ENCODE assay signal across 11 mouse cellular contexts in genomic region chrX:103186829-103187228, GRCm38 (mm10). TPM values are rescaled to one million over a fixed set of nuclear protein-coding genes. Genes with fewer than 3 reads are reported as not detected.
DNase-seq lines count a peak whose midpoint lies in the region; ATAC-seq and TF ChIP-seq lines count a peak whose summit lies in the region.
"Had no signal": no experiment of that assay in that cellular context is flagged by ENCODE, and none has a peak within 500 bp of the region (broad histone marks: within the 10 kb centered on the region; RNA-seq: fewer than 3 reads in every experiment).

No protein-coding gene starts in this region.

- H3K4me1 ChIP-seq in kidney, embryonic 15.5 days, result no peaks in the 10 kb centered on the region
- no peaks in the 10 kb centered on the region for H3K4me1 ChIP-seq in embryonic facial prominence, embryonic 15.5 days
- no peaks in the 10 kb centered on the region for H3K4me1 ChIP-seq in hindbrain, embryonic 16.5 days (ENCODE audit: control insufficient read depth, insufficient read depth, low read depth, low read length)
- H3K4me1 ChIP-seq in midbrain, postnatal 0 days (ENCODE audit: insufficient read depth, low read length), result no peaks in the 10 kb centered on the region

- ATAC-seq in kidney, embryonic 15.5 days (replicated peaks; ENCODE audit: low FRiP score), result no peak
- ATAC-seq in embryonic facial prominence, embryonic 15.5 days (ENCODE audit: insufficient number of reproducible peaks, low FRiP score, low TSS enrichment, low read depth), result no peak
- ATAC-seq in hindbrain, embryonic 16.5 days, result peak; percentile 67
- peak; percentile 68 for ATAC-seq in midbrain, postnatal 0 days (ENCODE audit: low FRiP score)

- peak overlapping the region; percentile 44 for H3K4me3 ChIP-seq in kidney, embryonic 15.5 days (replicated peaks)
- peak overlapping the region; percentile 40; the same call in 1 of the 2 replicates for H3K4me3 ChIP-seq in embryonic facial prominence, embryonic 15.5 days (replicated peaks)
- peak overlapping the region; percentile 56 for H3K4me3 ChIP-seq in hindbrain, embryonic 16.5 days (ENCODE audit: low read length)
- peak overlapping the region; percentile 51; the same call in 1 of the 2 replicates for H3K4me3 ChIP-seq in midbrain, postnatal 0 days (ENCODE audit: low read depth, low read length)

- no peaks in the 10 kb centered on the region for H3K36me3 ChIP-seq in kidney, embryonic 15.5 days
- H3K36me3 ChIP-seq in embryonic facial prominence, embryonic 15.5 days, result no peaks in the 10 kb centered on the region
- H3K36me3 ChIP-seq in hindbrain, embryonic 16.5 days (ENCODE audit: control insufficient read depth, insufficient read depth, low read length), result no peaks in the 10 kb centered on the region
- no peaks in the 10 kb centered on the region for H3K36me3 ChIP-seq in midbrain, postnatal 0 days (ENCODE audit: insufficient read depth, low read length)

- peak overlapping the region; percentile 62 for H3K4me2 ChIP-seq in kidney, embryonic 15.5 days
- H3K4me2 ChIP-seq in embryonic facial prominence, embryonic 15.5 days (replicated peaks), result peak overlapping the region; percentile 51
- peak overlapping the region; percentile 50 for H3K4me2 ChIP-seq in hindbrain, embryonic 16.5 days (ENCODE audit: low read length)
- peak overlapping the region; percentile 20 for H3K4me2 ChIP-seq in midbrain, postnatal 0 days (ENCODE audit: low read depth, low read length, poor library complexity, severe bottlenecking)

- TF ChIP-seq CTCF in midbrain, postnatal 0 days (IDR thresholded peaks at IDR 0.05), result no peak

- no peaks in the 10 kb centered on the region for H3K9me3 ChIP-seq in kidney, embryonic 15.5 days (replicated peaks)
- H3K9me3 ChIP-seq in embryonic facial prominence, embryonic 15.5 days (replicated peaks), result no peaks in the 10 kb centered on the region
- H3K9me3 ChIP-seq in hindbrain, embryonic 16.5 days (ENCODE audit: control insufficient read depth, low read length), result no peaks in the 10 kb centered on the region
- no peaks in the 10 kb centered on the region for H3K9me3 ChIP-seq in midbrain, postnatal 0 days (ENCODE audit: low read length)

- peaks cover 42% of the 10 kb centered on the region for H3K27me3 ChIP-seq in kidney, embryonic 15.5 days
- peaks cover 25% of the 10 kb centered on the region for H3K27me3 ChIP-seq in embryonic facial prominence, embryonic 15.5 days
- peaks cover 8% of the 10 kb centered on the region; the same call in 1 of the 2 replicates for H3K27me3 ChIP-seq in hindbrain, embryonic 16.5 days (replicated peaks; ENCODE audit: control insufficient read depth, insufficient read depth, low read length)
- peaks cover 9% of the 10 kb centered on the region; the same call in 1 of the 2 replicates for H3K27me3 ChIP-seq in midbrain, postnatal 0 days (ENCODE audit: insufficient read depth, low read length)

- H3K27ac ChIP-seq in kidney, embryonic 15.5 days, result no peak overlapping the region
- H3K27ac ChIP-seq in embryonic facial prominence, embryonic 15.5 days (replicated peaks), result no peak overlapping the region
- H3K27ac ChIP-seq in hindbrain, embryonic 16.5 days (ENCODE audit: low read depth, low read length), result peak overlapping the region; percentile 90
- peak overlapping the region; percentile 76 for H3K27ac ChIP-seq in midbrain, postnatal 0 days (ENCODE audit: low read depth, low read length)

- H3K9ac ChIP-seq in kidney, embryonic 15.5 days, result no peak overlapping the region
- H3K9ac ChIP-seq in embryonic facial prominence, embryonic 15.5 days, result no peak overlapping the region
- peak overlapping the region; percentile 31; the same call in 1 of the 2 replicates for H3K9ac ChIP-seq in hindbrain, embryonic 16.5 days (ENCODE audit: low read depth, low read length)
- no peak overlapping the region for H3K9ac ChIP-seq in midbrain, postnatal 0 days (replicated peaks; ENCODE audit: low read length, poor library complexity, severe bottlenecking)

- 19% methylated on average over 1 of the region's 1 CpGs for WGBS in kidney, embryonic 15.5 days
- WGBS in embryonic facial prominence, embryonic 15.5 days, result 23% methylated on average over 1 of the region's 1 CpGs
- WGBS in hindbrain, embryonic 16.5 days, result 33% methylated on average over 1 of the region's 1 CpGs
- 16% methylated on average over 1 of the region's 1 CpGs for WGBS in midbrain, postnatal 0 days

- no peak for DNase-seq in kidney, postnatal 4 days
- no peak for DNase-seq in midbrain, postnatal 0 days (ENCODE audit: low spot score)
- DNase-seq in spleen, postnatal 4 days (ENCODE audit: low spot score in 2 of 2), result no peak
- DNase-seq in gastrocnemius, postnatal 4 days (ENCODE audit: low spot score in 2 of 2), result no peak
- DNase-seq in yolk sac, embryonic 10.5 days (ENCODE audit: low spot score), result no peak
- DNase-seq: kidney, adult 11 months; lung, adult 2 months; thymus, postnatal 25 days had no signal

RNA-seq across cellular contexts. Expression of gene Nap1l2, which starts 0.4 kb away (rescaled TPM):
- polyA plus RNA-seq in kidney, embryonic 15.5 days (2015; fragmentation: Nextera tagmentation; extraction: Ambion mirVana), result 0.82 and 1.4 TPM in 2 replicates
- 1.4 and 1.6 TPM in 2 replicates for polyA plus RNA-seq in embryonic facial prominence, embryonic 15.5 days (2015; fragmentation: Nextera tagmentation; extraction: Ambion mirVana)
- polyA plus RNA-seq in hindbrain, embryonic 16.5 days (2015; fragmentation: Nextera tagmentation; extraction: Ambion mirVana), result 103 and 119 TPM in 2 replicates
- 45.0 and 62.6 TPM in 2 replicates for total RNA-seq in midbrain, postnatal 0 days (2014; rRNA removed)
- 94.0 and 96.5 TPM in 2 replicates for polyA plus RNA-seq in midbrain, postnatal 0 days (2015; fragmentation: Nextera tagmentation; extraction: Ambion mirVana)
- total RNA-seq in gastrocnemius, postnatal 4 days (2021), result not detected

Comparison
In these comparisons a context has a peak if more than half of its experiments do, and no peak if none do; other contexts are left out.
1. ATAC-seq: peak in hindbrain, embryonic 16.5 days (single experiment) and midbrain, postnatal 0 days (single experiment); none in kidney, embryonic 15.5 days (single experiment) and embryonic facial prominence, embryonic 15.5 days (single experiment).
2. H3K27ac ChIP-seq: peak in hindbrain, embryonic 16.5 days (single experiment) and midbrain, postnatal 0 days (single experiment); none in kidney, embryonic 15.5 days (single experiment) and embryonic facial prominence, embryonic 15.5 days (single experiment).
3. RNA of gene Nap1l2, which starts 0.4 kb away (polyA plus RNA-seq): 103 to 119 TPM in hindbrain, embryonic 16.5 days and 94.0 to 96.5 TPM in midbrain, postnatal 0 days; 1.4 to 1.6 TPM in embryonic facial prominence, embryonic 15.5 days and 0.82 to 1.4 TPM in kidney, embryonic 15.5 days; every median in the first group is over 10 times any median in the second.
4. Peak in every context shown above with its lines, with median percentiles within 50 percentile points of each other: H3K4me2 ChIP-seq and H3K4me3 ChIP-seq.